31 mouse cellular contexts compared by ENCODE assay signal in the genomic region with DNA sequence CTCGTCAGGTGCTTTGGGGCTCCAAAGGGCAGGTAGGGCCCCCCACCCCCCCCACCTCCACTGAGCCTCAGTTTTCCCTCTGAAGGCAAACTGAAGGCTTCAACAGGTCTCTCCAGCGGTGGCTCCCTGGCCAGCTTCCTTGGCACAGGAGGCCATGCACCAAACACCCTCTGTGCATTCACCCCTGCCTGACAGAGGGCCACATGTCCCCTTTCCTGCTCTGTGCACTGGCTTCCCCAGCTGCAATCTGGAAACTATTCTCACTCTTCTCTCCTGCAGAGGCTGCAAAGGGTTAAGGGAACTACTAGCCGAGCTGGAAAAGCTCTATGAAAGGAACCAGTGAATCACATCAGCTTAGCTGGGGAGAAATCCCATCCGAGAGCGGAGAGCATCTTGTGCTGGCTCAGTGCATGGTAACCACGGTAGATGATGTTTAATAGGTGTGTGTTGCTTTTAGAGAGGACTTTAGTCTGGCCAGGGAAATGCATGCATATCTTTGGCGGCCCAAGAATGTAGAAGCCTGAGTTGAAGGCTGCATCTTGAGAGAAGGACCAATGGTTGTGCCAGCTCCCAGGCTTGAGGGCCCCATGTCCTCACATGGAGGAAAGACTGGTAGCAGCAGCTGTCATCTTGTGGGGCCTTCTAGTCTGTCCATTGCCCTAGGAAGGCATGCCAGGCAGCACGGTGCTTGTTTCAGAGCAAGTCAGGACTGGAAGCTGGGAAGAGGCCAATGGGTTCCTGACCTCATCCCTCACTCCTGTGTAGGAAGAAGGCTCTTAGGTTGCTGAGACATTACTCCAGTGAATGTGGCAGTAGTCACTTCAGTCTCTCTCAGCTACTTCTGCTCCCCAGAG. TPM values are rescaled to one million over a fixed set of nuclear protein-coding genes. Genes with fewer than 3 reads are reported as not detected.
A peak's percentile ranks its signal among the peaks of the same experiment; 100 is the strongest.
DNase-seq lines count a peak whose midpoint lies in the region; ATAC-seq and TF ChIP-seq lines count a peak whose summit lies in the region.
"Had no signal": no experiment of that assay in that cellular context is flagged by ENCODE, and none has a peak within 500 bp of the region (broad histone marks: within the 10 kb centered on the region; RNA-seq: fewer than 3 reads in every experiment).

No protein-coding gene starts in this region.

- H3K4me3 ChIP-seq in hindbrain, embryonic 10.5 days, result no peak overlapping the region
- no peak overlapping the region for H3K4me3 ChIP-seq in hindbrain, postnatal 0 days (ENCODE audit: low read length)
- no peak overlapping the region for H3K4me3 ChIP-seq in midbrain, embryonic 11.5 days (ENCODE audit: low read depth, low read length)
- no peak overlapping the region for H3K4me3 ChIP-seq in midbrain, embryonic 16.5 days (ENCODE audit: low read depth, low read length)
- no peak overlapping the region for H3K4me3 ChIP-seq in embryonic facial prominence, embryonic 10.5 days
- H3K4me3 ChIP-seq in stomach, postnatal 0 days (ENCODE audit: low read depth, low read length), result no peak overlapping the region
- H3K4me3 ChIP-seq: embryonic facial prominence, embryonic 15.5 days; forebrain, embryonic 13.5 days; intestine, embryonic 15.5 days; myocyte; neural tube, embryonic 13.5 days; stomach, embryonic 15.5 days had no signal

- peaks cover 45% of the 10 kb centered on the region for H3K4me1 ChIP-seq in hindbrain, embryonic 10.5 days (replicated peaks)
- peaks cover 9% of the 10 kb centered on the region for H3K4me1 ChIP-seq in hindbrain, postnatal 0 days (ENCODE audit: insufficient read depth, low read length)
- peaks cover 9% of the 10 kb centered on the region for H3K4me1 ChIP-seq in midbrain, embryonic 11.5 days (ENCODE audit: control insufficient read depth, insufficient read depth, low read length)
- peaks cover 26% of the 10 kb centered on the region for H3K4me1 ChIP-seq in midbrain, embryonic 16.5 days (ENCODE audit: control insufficient read depth, insufficient read depth, low read length)
- H3K4me1 ChIP-seq in embryonic facial prominence, embryonic 10.5 days, result peaks cover 38% of the 10 kb centered on the region
- peaks cover 7% of the 10 kb centered on the region; the same call in 1 of the 2 replicates for H3K4me1 ChIP-seq in stomach, postnatal 0 days (replicated peaks; ENCODE audit: control insufficient read depth, insufficient read depth)

- ATAC-seq in hindbrain, postnatal 0 days, result no peak
- ATAC-seq in midbrain, embryonic 11.5 days (ENCODE audit: low FRiP score), result no peak
- ATAC-seq in midbrain, embryonic 16.5 days, result no peak
- ATAC-seq in stomach, postnatal 0 days (ENCODE audit: low FRiP score, low TSS enrichment), result no peak
- ATAC-seq: activated CD4-positive, CD25-positive, alpha-beta regulatory T cell, adult 4 months; forebrain, embryonic 13.5 days; hindbrain, embryonic 16.5 days; intestine, embryonic 15.5 days had no signal

- DNase-seq in hindbrain, embryonic 10.5 days (ENCODE audit: low spot score), result no peak
- no peak for DNase-seq in hindbrain, postnatal 0 days (ENCODE audit: low spot score)
- peak; percentile 75 for DNase-seq in midbrain, embryonic 11.5 days (ENCODE audit: low spot score, missing footprints)
- DNase-seq in embryonic facial prominence, embryonic 10.5 days (ENCODE audit: low spot score), result no peak
- no peak for DNase-seq in stomach, postnatal 0 days (ENCODE audit: low spot score)
- no peak for DNase-seq in adrenal gland, adult 8-10 months
- DNase-seq: adrenal gland, adult 2 months; B cell, adult 2 months; cerebellum, adult 11 months; cerebellum, postnatal 14 days; heart, postnatal 14 days; kidney, adult 2 months; kidney, postnatal 36 days; layer of hippocampus, postnatal 36 days; liver; lung, adult 2 months; lung, postnatal 10 days; midbrain, embryonic 14.5 days; retina, postnatal 1 day; right cerebral cortex, postnatal 25 days; thymus, postnatal 36 days had no signal

- 0 out of 2 replicates have a peak overlapping the region, but pooled peaks have one; percentile 17 for H3K27ac ChIP-seq in hindbrain, embryonic 10.5 days
- no peak overlapping the region for H3K27ac ChIP-seq in hindbrain, postnatal 0 days
- H3K27ac ChIP-seq in midbrain, embryonic 11.5 days (ENCODE audit: low read depth, low read length), result no peak overlapping the region
- H3K27ac ChIP-seq in midbrain, embryonic 16.5 days (ENCODE audit: low read length), result no peak overlapping the region
- H3K27ac ChIP-seq in embryonic facial prominence, embryonic 10.5 days (replicated peaks), result peak overlapping the region; percentile 24; the same call in 1 of the 2 replicates
- 0 out of 2 replicates have a peak overlapping the region, but pooled peaks have one; percentile 18 for H3K27ac ChIP-seq in stomach, postnatal 0 days (replicated peaks)
- H3K27ac ChIP-seq: embryonic facial prominence, embryonic 15.5 days; forebrain, embryonic 13.5 days; intestine, embryonic 15.5 days; liver, embryonic 14.5 days; neural tube, embryonic 13.5 days; stomach, embryonic 15.5 days had no signal

- no peak for TF ChIP-seq CTCF in hindbrain, postnatal 0 days (IDR thresholded peaks at IDR 0.05; ENCODE audit: low read depth)
- TF ChIP-seq CTCF in stomach, postnatal 0 days (IDR thresholded peaks at IDR 0.05; ENCODE audit: low read depth), result no peak

- H3K36me3 ChIP-seq in hindbrain, embryonic 10.5 days, result no peaks in the 10 kb centered on the region
- H3K36me3 ChIP-seq in hindbrain, postnatal 0 days (ENCODE audit: insufficient read depth, low read length), result no peaks in the 10 kb centered on the region
- H3K36me3 ChIP-seq in midbrain, embryonic 11.5 days (ENCODE audit: control insufficient read depth, insufficient read depth, low read length), result no peaks in the 10 kb centered on the region
- H3K36me3 ChIP-seq in midbrain, embryonic 16.5 days (ENCODE audit: control insufficient read depth, insufficient read depth, low read length), result no peaks in the 10 kb centered on the region
- no peaks in the 10 kb centered on the region; the same call in 1 of the 2 replicates for H3K36me3 ChIP-seq in embryonic facial prominence, embryonic 10.5 days (replicated peaks)
- H3K36me3 ChIP-seq in stomach, postnatal 0 days (ENCODE audit: control insufficient read depth, insufficient read depth, low read length), result no peaks in the 10 kb centered on the region
- H3K36me3 ChIP-seq: embryonic facial prominence, embryonic 15.5 days; intestine, embryonic 15.5 days; neural tube, embryonic 13.5 days; stomach, embryonic 15.5 days had no signal

- no peak for TF ChIP-seq EP300 in stomach, postnatal 0 days (optimal IDR thresholded peaks at IDR 0.05)

- H3K9ac ChIP-seq in hindbrain, postnatal 0 days (replicated peaks; ENCODE audit: low read length), result no peak overlapping the region
- no peak overlapping the region for H3K9ac ChIP-seq in midbrain, embryonic 11.5 days (ENCODE audit: low read length)
- no peak overlapping the region for H3K9ac ChIP-seq in midbrain, embryonic 16.5 days (ENCODE audit: low read depth, low read length)
- H3K9ac ChIP-seq in stomach, postnatal 0 days (ENCODE audit: low read length), result no peak overlapping the region
- H3K9ac ChIP-seq: embryonic facial prominence, embryonic 15.5 days; forebrain, embryonic 13.5 days; intestine, embryonic 15.5 days; liver, embryonic 14.5 days; neural tube, embryonic 13.5 days; stomach, embryonic 15.5 days had no signal

- no peaks in the 10 kb centered on the region for H3K9me3 ChIP-seq in hindbrain, embryonic 10.5 days
- H3K9me3 ChIP-seq in hindbrain, postnatal 0 days (ENCODE audit: low read length), result no peaks in the 10 kb centered on the region
- H3K9me3 ChIP-seq in midbrain, embryonic 11.5 days (ENCODE audit: control insufficient read depth, low read length), result no peaks in the 10 kb centered on the region
- no peaks in the 10 kb centered on the region for H3K9me3 ChIP-seq in midbrain, embryonic 16.5 days (replicated peaks; ENCODE audit: control insufficient read depth, low read length, poor library complexity, severe bottlenecking)
- H3K9me3 ChIP-seq in embryonic facial prominence, embryonic 10.5 days, result no peaks in the 10 kb centered on the region
- H3K9me3 ChIP-seq in stomach, postnatal 0 days (ENCODE audit: control insufficient read depth, low read length), result no peaks in the 10 kb centered on the region
- H3K9me3 ChIP-seq: embryonic facial prominence, embryonic 15.5 days; forebrain, embryonic 13.5 days; intestine, embryonic 15.5 days; neural tube, embryonic 13.5 days; stomach, embryonic 15.5 days had no signal

- WGBS in hindbrain, embryonic 10.5 days, result 55% methylated on average over 8 of the region's 8 CpGs
- WGBS in hindbrain, postnatal 0 days, result 50% methylated on average over 8 of the region's 8 CpGs
- WGBS in midbrain, embryonic 11.5 days, result 33% methylated on average over 8 of the region's 8 CpGs
- WGBS in midbrain, embryonic 16.5 days, result 44% methylated on average over 8 of the region's 8 CpGs
- WGBS in embryonic facial prominence, embryonic 10.5 days, result 57% methylated on average over 8 of the region's 8 CpGs
- 58% methylated on average over 8 of the region's 8 CpGs for WGBS in stomach, postnatal 0 days

- H3K4me2 ChIP-seq in hindbrain, postnatal 0 days (ENCODE audit: low read depth, low read length), result no peak overlapping the region
- H3K4me2 ChIP-seq in midbrain, embryonic 11.5 days, result no peak overlapping the region
- no peak overlapping the region for H3K4me2 ChIP-seq in midbrain, embryonic 16.5 days (ENCODE audit: low read length)
- H3K4me2 ChIP-seq in stomach, postnatal 0 days (replicated peaks; ENCODE audit: low read depth), result no peak overlapping the region
- H3K4me2 ChIP-seq: embryonic facial prominence, embryonic 15.5 days; forebrain, embryonic 13.5 days; intestine, embryonic 15.5 days; neural tube, embryonic 13.5 days; stomach, embryonic 15.5 days had no signal

- H3K27me3 ChIP-seq in hindbrain, embryonic 10.5 days (ENCODE audit: insufficient read depth, poor library complexity, severe bottlenecking), result peaks cover 4% of the 10 kb centered on the region; the same call in 1 of the 2 replicates
- no peaks in the 10 kb centered on the region for H3K27me3 ChIP-seq in hindbrain, postnatal 0 days (ENCODE audit: insufficient read depth, low read length)
- no peaks in the 10 kb centered on the region for H3K27me3 ChIP-seq in midbrain, embryonic 11.5 days (ENCODE audit: control insufficient read depth, insufficient read depth, low read length)
- no peaks in the 10 kb centered on the region for H3K27me3 ChIP-seq in midbrain, embryonic 16.5 days (ENCODE audit: control insufficient read depth, insufficient read depth, low read depth, low read length)
- H3K27me3 ChIP-seq in embryonic facial prominence, embryonic 10.5 days (replicated peaks; ENCODE audit: low read depth, poor library complexity, severe bottlenecking), result peaks cover 4% of the 10 kb centered on the region
- H3K27me3 ChIP-seq in stomach, postnatal 0 days (ENCODE audit: control insufficient read depth, insufficient read depth, low read length), result no peaks in the 10 kb centered on the region
- H3K27me3 ChIP-seq: embryonic facial prominence, embryonic 15.5 days; forebrain, embryonic 13.5 days; intestine, embryonic 15.5 days; neural tube, embryonic 13.5 days; stomach, embryonic 15.5 days had no signal

RNA-seq across cellular contexts. Expression of gene Sirpa, which starts 6.8 kb away (rescaled TPM):
- 19.6 and 20.9 TPM in 2 replicates for polyA plus RNA-seq in hindbrain, embryonic 10.5 days (2016; fragmentation: Nextera tagmentation; extraction: Ambion mirVana)
- total RNA-seq in hindbrain, postnatal 0 days (2014; rRNA removed), result 87.7 and 135 TPM in 2 replicates
- polyA plus RNA-seq in hindbrain, postnatal 0 days (2015; fragmentation: Nextera tagmentation; extraction: Ambion mirVana), result 35.8 and 37.1 TPM in 2 replicates
- 16.0 and 17.9 TPM in 2 replicates for polyA plus RNA-seq in midbrain, embryonic 11.5 days (2014; fragmentation: Nextera tagmentation; extraction: Ambion mirVana)
- 41.3 and 45.9 TPM in 2 replicates for polyA plus RNA-seq in midbrain, embryonic 16.5 days (2015; fragmentation: Nextera tagmentation; extraction: Ambion mirVana)
- 17.0 and 17.4 TPM in 2 replicates for polyA plus RNA-seq in embryonic facial prominence, embryonic 10.5 days (2016; fragmentation: Nextera tagmentation; extraction: Ambion mirVana)
- 13.2 and 14.7 TPM in 2 replicates for polyA plus RNA-seq in stomach, postnatal 0 days (2015; fragmentation: Nextera tagmentation; extraction: Ambion mirVana)
- 10 to 100 TPM; 58.4 to 75.6 (median 70.1) TPM for total RNA-seq in adrenal gland, adult 8-10 months (2022)

Comparison
In these comparisons a context has a peak if more than half of its experiments do, and no peak if none do; other contexts are left out.
1. H3K27ac ChIP-seq: peak in hindbrain, embryonic 10.5 days (single experiment), embryonic facial prominence, embryonic 10.5 days (single experiment) and stomach, postnatal 0 days (single experiment); none in hindbrain, postnatal 0 days (single experiment), midbrain, embryonic 11.5 days (single experiment) and midbrain, embryonic 16.5 days (single experiment).